Mouse (Mus musculus) induced T-regulatory cell, adult 2 months (primary cell): Measurements from ENCODE around the gene Rbpms2.
A peak's percentile ranks its signal among the peaks of the same experiment; 100 is the strongest.
"Not testable (repeated sequence)": the region's sequence is repeated elsewhere in the genome, so short reads cannot be mapped to it uniquely, and the experiment has no call there.

Experiments
- DNase-seq: peaks from one replicate; pipeline ENCODE4 v3.0.0-alpha.2; 2012; ENCODE audit warnings: low read depth

Rbpms2 gene

DNA sequence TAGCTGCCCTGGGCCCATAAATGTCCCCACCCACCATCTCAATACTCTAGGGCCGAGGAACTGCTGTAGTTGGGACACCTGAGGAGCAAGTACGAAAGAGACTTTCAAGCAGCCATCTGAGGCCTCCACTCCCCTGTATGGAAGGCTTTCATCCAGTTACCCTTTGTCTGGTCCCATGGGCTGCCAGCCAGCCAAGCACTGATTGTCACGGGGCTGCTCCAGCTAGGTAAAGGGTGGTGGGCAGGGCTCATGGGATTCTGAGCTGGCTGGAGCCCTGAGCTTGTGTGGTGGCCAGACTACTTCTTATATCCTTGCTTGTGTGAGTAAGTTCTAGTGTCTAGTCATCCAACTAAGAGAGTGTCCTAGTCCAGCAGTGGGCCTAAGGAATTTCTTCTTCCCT, 27.8 kb downstream of the Rbpms2 start:
- no peak for DNase-seq

DNA sequence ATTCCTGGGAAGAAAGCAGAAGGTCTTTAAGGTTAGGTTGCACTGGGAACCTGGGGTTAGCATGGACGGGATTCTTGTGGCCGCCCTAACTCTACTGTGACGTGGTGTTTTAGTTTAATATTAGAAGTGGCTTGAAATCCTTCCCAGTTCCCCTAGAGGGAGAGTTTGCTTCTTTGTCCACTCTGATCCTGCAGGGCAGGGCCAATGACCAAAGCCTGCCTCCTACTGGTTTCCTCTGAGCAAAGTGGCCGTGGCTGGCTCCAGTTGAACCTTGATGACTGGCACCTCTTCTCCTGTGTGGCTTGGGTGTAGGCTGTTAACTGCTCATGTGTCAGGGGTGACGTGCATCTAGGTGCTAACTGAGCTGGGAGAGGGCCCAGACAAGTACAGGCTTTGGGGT, 31.6 kb downstream of the Rbpms2 start:
- no peak for DNase-seq

DNA sequence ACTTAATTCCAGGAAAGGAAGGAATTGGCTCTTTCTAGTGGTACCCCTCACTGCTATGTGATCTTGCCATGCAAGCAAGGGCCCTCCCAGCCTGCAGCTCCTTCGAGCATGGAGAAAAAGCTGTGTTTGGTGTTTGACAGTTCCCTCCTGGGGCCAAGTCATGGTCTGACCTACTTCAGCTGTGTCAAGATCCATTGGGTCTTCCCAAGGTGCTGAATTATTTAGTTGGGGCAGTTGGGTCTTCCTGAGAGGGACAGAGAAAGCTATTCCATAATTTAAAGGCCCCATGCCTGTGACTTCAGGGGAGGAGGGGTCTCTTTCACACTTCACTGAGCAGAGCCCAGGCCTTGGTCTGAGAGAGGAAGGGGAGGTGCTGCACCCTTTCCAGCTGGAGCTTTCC, 32.0 kb downstream of the Rbpms2 start:
- DNase-seq = no peak

DNA sequence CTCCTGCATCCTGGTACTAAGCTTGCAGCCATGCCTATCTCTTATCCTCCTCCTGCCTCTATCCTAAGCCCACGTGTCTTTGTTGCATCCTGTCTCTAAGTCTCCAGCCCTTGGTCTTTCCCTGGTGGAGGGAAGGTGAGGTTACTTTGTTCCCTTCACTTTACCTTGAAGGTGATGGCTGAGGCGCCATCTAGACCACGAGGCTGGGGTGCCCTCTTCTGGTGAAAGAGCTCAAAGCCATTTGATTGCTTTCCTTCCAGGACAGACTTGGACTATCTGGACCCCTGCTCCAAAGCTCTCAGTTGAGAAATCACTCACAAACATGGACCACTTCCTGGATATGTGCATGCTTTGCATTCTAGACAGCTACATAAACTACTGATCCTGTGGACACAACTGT, 34.7 kb downstream of the Rbpms2 start:
- DNase-seq = peak; percentile 73

- DNase-seq = peak; percentile 76
Observed at GRCm38 (mm10) chr9:65666042-65666441, 36.6 kb downstream of the Rbpms2 start.

GRCm38 (mm10) chr9:65667701-65668100, 38.3 kb downstream of the Rbpms2 start, which contains the start of gene Oaz2:
TSS of gene Oaz2 (plus strand) at chr9:65668001.
- no peak for DNase-seq

GRCm38 (mm10) chr9:65671431-65671931, 42.0 kb downstream of the Rbpms2 start:
- no peak for DNase-seq

GRCm38 (mm10) chr9:65672996-65673395, 43.5 kb downstream of the Rbpms2 start:
- DNase-seq = no peak

GRCm38 (mm10) chr9:65675461-65676357, 46.3 kb downstream of the Rbpms2 start:
- DNase-seq = no peak

- peak; percentile 96 for DNase-seq
Observed at GRCm38 (mm10) chr9:65676358-65677118, 47.1 kb downstream of the Rbpms2 start.

DNA sequence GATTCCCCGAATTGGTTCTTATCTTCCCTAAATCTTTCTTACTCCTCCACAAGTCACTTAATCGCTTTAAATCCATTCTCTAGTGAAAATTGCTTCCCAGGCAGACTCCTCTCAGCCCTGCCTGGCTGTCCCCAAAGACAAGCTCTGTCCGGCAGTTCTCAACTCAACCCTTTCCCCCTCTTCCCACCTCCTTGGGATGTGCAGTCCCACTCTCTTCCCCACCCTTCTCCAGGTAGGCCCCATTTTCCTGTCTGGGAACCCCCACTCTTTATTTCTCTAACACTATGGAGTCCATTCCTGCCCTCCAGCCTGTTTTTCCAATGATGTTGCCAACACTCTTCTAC, 47.6 kb downstream of the Rbpms2 start:
- no peak for DNase-seq

- DNase-seq = no peak
Observed at GRCm38 (mm10) chr9:65679181-65679761, 49.8 kb downstream of the Rbpms2 start.

DNA sequence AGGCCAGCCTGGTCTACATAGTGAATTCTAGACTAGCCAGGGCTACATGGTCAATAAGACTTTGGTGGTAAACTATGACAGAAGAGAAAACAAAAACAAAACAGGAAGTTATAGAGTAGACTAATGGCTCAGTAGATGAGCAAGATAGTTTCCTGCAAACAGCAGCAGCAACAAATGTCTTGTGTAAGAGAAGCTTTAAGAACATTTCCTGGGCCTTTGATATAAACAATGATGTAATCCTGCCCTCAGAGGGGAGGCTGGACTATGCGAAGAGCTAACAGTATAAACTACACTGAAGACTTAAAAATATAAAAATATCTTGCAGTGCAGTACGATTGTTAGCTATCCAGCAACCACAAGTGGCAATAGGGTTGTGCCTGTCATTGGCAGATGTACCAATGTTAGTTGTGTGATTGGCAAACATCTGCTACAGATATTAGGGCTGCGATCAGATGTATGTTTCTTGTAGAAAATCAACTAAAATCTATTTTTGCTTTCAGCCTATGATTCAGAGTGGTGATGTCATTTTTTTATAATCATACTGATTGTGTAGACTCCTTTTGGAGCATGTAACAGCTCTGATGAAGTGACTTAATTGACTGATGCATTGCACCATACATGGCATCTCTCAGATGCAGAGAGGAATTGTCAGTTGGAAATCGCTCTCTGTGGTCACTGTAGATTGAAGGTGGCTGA, 51.6 kb downstream of the Rbpms2 start:
- DNase-seq = no peak

GRCm38 (mm10) chr9:65681634-65681940, 52.1 kb downstream of the Rbpms2 start:
- no peak for DNase-seq

GRCm38 (mm10) chr9:65682183-65682582, 52.7 kb downstream of the Rbpms2 start:
- no peak for DNase-seq

GRCm38 (mm10) chr9:65682994-65683393, 53.5 kb downstream of the Rbpms2 start:
- peak; percentile 64 for DNase-seq

GRCm38 (mm10) chr9:65684704-65685103, 55.3 kb downstream of the Rbpms2 start:
- DNase-seq = no peak

DNA sequence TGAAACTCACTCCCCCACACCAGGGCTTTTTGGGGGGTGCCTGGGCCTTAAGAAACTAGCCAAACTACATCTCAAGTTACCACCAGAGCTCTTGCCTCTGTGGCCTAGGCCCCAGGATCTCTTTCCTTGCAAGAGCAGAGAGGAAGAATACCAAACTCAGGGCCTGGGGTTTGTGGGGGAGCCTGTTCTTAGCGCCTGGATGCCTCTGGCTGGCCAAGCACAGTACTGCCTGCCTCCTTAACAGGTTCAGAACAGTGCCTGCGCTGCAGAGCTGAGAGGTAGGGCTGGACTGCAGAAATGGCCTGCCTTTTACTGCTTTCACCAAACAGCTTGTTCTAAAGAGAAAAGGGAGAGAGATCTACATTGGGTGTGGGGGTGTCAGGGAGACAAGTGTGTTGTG, 60.4 kb downstream of the Rbpms2 start:
- not testable (repeated sequence) for DNase-seq

DNA sequence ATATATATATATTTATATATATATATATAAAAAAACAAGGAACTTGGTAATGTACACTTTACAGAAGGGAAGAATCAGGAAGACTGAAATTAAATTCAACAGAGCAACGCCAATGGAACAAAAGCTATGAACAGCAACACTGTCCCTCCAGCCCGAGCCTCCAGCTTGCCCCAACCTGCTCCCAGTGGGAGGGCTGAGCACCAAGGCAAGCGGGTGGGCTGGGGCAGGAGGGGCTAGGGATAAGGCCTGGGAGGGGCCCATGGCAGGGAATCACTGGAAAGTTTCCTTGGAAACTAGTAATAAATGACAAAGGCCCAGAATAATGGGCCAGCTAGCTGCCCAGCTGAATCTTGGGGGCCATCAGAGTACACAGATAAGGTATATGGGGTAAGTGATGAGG, 63.0 kb downstream of the Rbpms2 start:
- DNase-seq = no peak

DNA sequence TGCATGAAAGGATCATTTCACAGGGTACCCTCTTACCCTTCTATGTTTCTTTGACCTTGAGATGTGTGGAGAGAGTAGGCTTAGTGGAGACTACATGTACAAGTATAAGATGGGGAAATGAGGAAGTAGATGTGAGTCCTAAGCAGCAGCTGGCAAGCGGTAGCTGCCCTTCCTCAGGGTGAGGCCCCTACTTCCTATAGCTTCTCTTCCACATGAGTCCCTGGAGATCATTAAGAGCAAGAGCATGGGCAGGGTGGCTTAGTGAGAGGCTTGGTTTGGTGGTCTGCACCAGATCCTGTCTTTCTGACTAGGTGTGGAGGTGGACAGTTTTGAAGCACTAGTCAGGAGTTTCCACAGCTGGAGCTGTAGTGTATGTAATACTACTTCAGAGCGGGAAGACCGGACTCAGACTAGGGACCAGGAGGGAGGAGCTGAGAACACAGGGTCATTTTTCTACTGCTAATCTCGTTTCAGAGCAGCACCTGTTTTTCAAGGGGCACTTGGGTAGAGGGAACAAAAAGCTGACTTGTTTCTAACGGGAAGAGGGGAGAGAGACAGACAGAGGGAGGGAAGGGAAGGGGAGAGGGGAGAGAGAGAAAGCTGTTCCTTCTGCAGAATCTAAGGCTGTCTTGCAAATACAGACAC, 63.6 kb downstream of the Rbpms2 start:
- DNase-seq = no peak

GRCm38 (mm10) chr9:65695646-65696045, 66.2 kb downstream of the Rbpms2 start:
- DNase-seq = no peak

- DNase-seq = no peak
Observed at GRCm38 (mm10) chr9:65696337-65696736, 66.9 kb downstream of the Rbpms2 start.
